Mouse (Mus musculus) 3T3-L1 (cell line): ENCODE results near the gene Snap47.

ENCODE experiments used
- DNase-seq: peaks from one replicate; pipeline ENCODE4 v3.0.0-alpha.2; 2015; ENCODE audit warnings: low read depth, low spot score

The Snap47 gene

GRCm38 (mm10) chr11:59451086-59451485 lies at the start of gene Snap47:
TSS of gene Snap47 (minus strand) at chr11:59451186.
- DNase-seq, result no peak

- DNase-seq, result no peak
Observed at GRCm38 (mm10) chr11:59497747-59498146, 46.8 kb upstream of the Snap47 start.

- no peak for DNase-seq
Observed at GRCm38 (mm10) chr11:59496672-59497310, 45.8 kb upstream of the Snap47 start.

- DNase-seq, result no peak
Observed at GRCm38 (mm10) chr11:59486222-59486621, 35.2 kb upstream of the Snap47 start.

GRCm38 (mm10) chr11:59485641-59486040 lies 34.7 kb upstream of the Snap47 start:
- DNase-seq, result no peak

- DNase-seq, result peak; percentile 83
Observed at GRCm38 (mm10) chr11:59483212-59483611, 32.2 kb upstream of the Snap47 start.

GRCm38 (mm10) chr11:59477240-59477639 lies 26.3 kb upstream of the Snap47 start:
- DNase-seq, result peak; percentile 27

- peak; percentile 95 for DNase-seq
Observed at GRCm38 (mm10) chr11:59472326-59472677, 21.3 kb upstream of the Snap47 start, which contains the start of gene Zfp867. TSS of gene Zfp867 (minus strand) at chr11:59472474.

- DNase-seq, result peak; percentile 42
Observed at GRCm38 (mm10) chr11:59471413-59472325, 20.7 kb upstream of the Snap47 start.

GRCm38 (mm10) chr11:59460459-59460858 lies 9.5 kb upstream of the Snap47 start:
- no peak for DNase-seq

GRCm38 (mm10) chr11:59458973-59459372 lies 8.0 kb upstream of the Snap47 start:
- DNase-seq, result peak; percentile 100

GRCm38 (mm10) chr11:59456891-59457290 lies 5.9 kb upstream of the Snap47 start:
- DNase-seq, result no peak

GRCm38 (mm10) chr11:59456346-59456745 lies 5.4 kb upstream of the Snap47 start:
- DNase-seq, result no peak

GRCm38 (mm10) chr11:59450230-59450771 lies 685 bp downstream of the Snap47 start:
- peak; percentile 44 for DNase-seq

GRCm38 (mm10) chr11:59449741-59450229 lies 1.2 kb downstream of the Snap47 start, which contains the start of gene Jmjd4:
TSS of gene Jmjd4 (plus strand) at chr11:59450045.
- DNase-seq, result peak; percentile 86

GRCm38 (mm10) chr11:59443102-59443501 lies 7.9 kb downstream of the Snap47 start:
- no peak for DNase-seq

- no peak for DNase-seq
Observed at GRCm38 (mm10) chr11:59437954-59438353, 13.0 kb downstream of the Snap47 start.

- DNase-seq, result no peak
Observed at GRCm38 (mm10) chr11:59432261-59432660, 18.7 kb downstream of the Snap47 start.

GRCm38 (mm10) chr11:59429959-59430358 lies 21.0 kb downstream of the Snap47 start:
- DNase-seq, result no peak

GRCm38 (mm10) chr11:59428057-59428660 lies 22.8 kb downstream of the Snap47 start:
- no peak for DNase-seq

GRCm38 (mm10) chr11:59425671-59426101 lies 25.3 kb downstream of the Snap47 start:
- peak; percentile 33 for DNase-seq
